ENCODE assay signal across 21 mouse cellular contexts in genomic region chr14:21308349-21308936, GRCm38 (mm10).
DNase-seq lines count a peak whose midpoint lies in the region; ATAC-seq and TF ChIP-seq lines count a peak whose summit lies in the region.
"Had no signal": no experiment of that assay in that cellular context is flagged by ENCODE, and none has a peak within 500 bp of the region (broad histone marks: within the 10 kb centered on the region; RNA-seq: fewer than 3 reads in every experiment).

No protein-coding gene starts in this region.

- ATAC-seq in kidney, embryonic 15.5 days (replicated peaks; ENCODE audit: low FRiP score): peak; percentile 54; the same call in 1 of the 2 replicates
- no peak for ATAC-seq in kidney, embryonic 14.5 days (ENCODE audit: low FRiP score, low TSS enrichment)
- ATAC-seq in lung, embryonic 16.5 days (ENCODE audit: low read depth): peak; percentile 75
- no peak for ATAC-seq in limb, embryonic 15.5 days (ENCODE audit: insufficient number of reproducible peaks, low FRiP score, low TSS enrichment, low read depth)
- ATAC-seq in monocyte, adult 5-6 weeks (replicated peaks; ENCODE audit: insufficient number of reproducible peaks, low FRiP score, low TSS enrichment, poor library complexity, severe bottlenecking): no peak
- ATAC-seq: forebrain, embryonic 14.5 days; intestine, embryonic 16.5 days had no signal

- no peak for TF ChIP-seq CTCF in embryonic fibroblast, embryonic 13.5 days (IDR thresholded peaks at IDR 0.05; ENCODE audit: borderline replicate concordance, insufficient read depth, low read length)

- H3K4me2 ChIP-seq in kidney, embryonic 15.5 days: no peak overlapping the region
- no peak overlapping the region for H3K4me2 ChIP-seq in kidney, embryonic 14.5 days (replicated peaks; ENCODE audit: low read depth, low read length)
- H3K4me2 ChIP-seq in lung, embryonic 16.5 days (ENCODE audit: low read depth, low read length): no peak overlapping the region
- no peak overlapping the region for H3K4me2 ChIP-seq in limb, embryonic 15.5 days
- H3K4me2 ChIP-seq: heart, embryonic 11.5 days; hindbrain, embryonic 14.5 days; liver, embryonic 11.5 days had no signal

- no peaks in the 10 kb centered on the region for H3K36me3 ChIP-seq in kidney, embryonic 15.5 days
- H3K36me3 ChIP-seq in kidney, embryonic 14.5 days (ENCODE audit: control insufficient read depth, insufficient read depth, low read length): no peaks in the 10 kb centered on the region
- no peaks in the 10 kb centered on the region for H3K36me3 ChIP-seq in lung, embryonic 16.5 days (ENCODE audit: control insufficient read depth, insufficient read depth, low read length)
- H3K36me3 ChIP-seq in limb, embryonic 15.5 days: no peaks in the 10 kb centered on the region

- no peaks in the 10 kb centered on the region for H3K9me3 ChIP-seq in kidney, embryonic 15.5 days (replicated peaks)
- H3K9me3 ChIP-seq in kidney, embryonic 14.5 days (ENCODE audit: control insufficient read depth, low read length): no peaks in the 10 kb centered on the region
- H3K9me3 ChIP-seq in lung, embryonic 16.5 days (ENCODE audit: control insufficient read depth, low read length): no peaks in the 10 kb centered on the region
- no peaks in the 10 kb centered on the region for H3K9me3 ChIP-seq in limb, embryonic 15.5 days

- H3K9ac ChIP-seq in kidney, embryonic 15.5 days: no peak overlapping the region
- no peak overlapping the region for H3K9ac ChIP-seq in kidney, embryonic 14.5 days (ENCODE audit: low read depth, low read length)
- no peak overlapping the region for H3K9ac ChIP-seq in lung, embryonic 16.5 days (ENCODE audit: low read length)
- no peak overlapping the region for H3K9ac ChIP-seq in limb, embryonic 15.5 days
- H3K9ac ChIP-seq: hindbrain, embryonic 14.5 days had no signal

- 35% methylated on average over 4 of the region's 4 CpGs for WGBS in kidney, embryonic 15.5 days
- 59% methylated on average over 4 of the region's 4 CpGs for WGBS in kidney, embryonic 14.5 days
- 38% methylated on average over 4 of the region's 4 CpGs for WGBS in lung, embryonic 16.5 days
- 20% methylated on average over 4 of the region's 4 CpGs for WGBS in limb, embryonic 15.5 days

- TF ChIP-seq POLR2A in embryonic fibroblast, embryonic 13.5 days (IDR thresholded peaks at IDR 0.05; ENCODE audit: low read depth, low read length): no peak

- peaks cover 4% of the 10 kb centered on the region; the same call in 1 of the 2 replicates for H3K4me1 ChIP-seq in kidney, embryonic 15.5 days
- peaks cover 5% of the 10 kb centered on the region; the same call in 1 of the 2 replicates for H3K4me1 ChIP-seq in kidney, embryonic 14.5 days (ENCODE audit: control insufficient read depth, insufficient read depth, low read length)
- peaks cover 6% of the 10 kb centered on the region for H3K4me1 ChIP-seq in lung, embryonic 16.5 days (replicated peaks; ENCODE audit: control insufficient read depth, insufficient read depth, low read length)
- H3K4me1 ChIP-seq in embryonic fibroblast, embryonic 13.5 days (ENCODE audit: control insufficient read depth, insufficient read depth, low read length): peaks cover 9% of the 10 kb centered on the region
- peaks cover 9% of the 10 kb centered on the region for H3K4me1 ChIP-seq in limb, embryonic 15.5 days

- H3K27me3 ChIP-seq in kidney, embryonic 15.5 days: no peaks in the 10 kb centered on the region
- H3K27me3 ChIP-seq in kidney, embryonic 14.5 days (ENCODE audit: control insufficient read depth, insufficient read depth, low read length): no peaks in the 10 kb centered on the region
- no peaks in the 10 kb centered on the region for H3K27me3 ChIP-seq in lung, embryonic 16.5 days (ENCODE audit: control insufficient read depth, insufficient read depth, low read depth, low read length)
- H3K27me3 ChIP-seq in limb, embryonic 15.5 days: no peaks in the 10 kb centered on the region

- no peak for DNase-seq in lung, postnatal 14 days
- DNase-seq in left cerebral cortex, adult 11 months (ENCODE audit: low spot score): no peak
- DNase-seq: adrenal gland, adult 8-10 months; cerebellum, postnatal 10 days; heart, postnatal 14 days; layer of hippocampus, adult 9-11 months; midbrain, embryonic 14.5 days; retina, postnatal 1 day; right cerebral cortex, postnatal 4 days had no signal

- H3K4me3 ChIP-seq in kidney, embryonic 15.5 days (replicated peaks): no peak overlapping the region
- H3K4me3 ChIP-seq in kidney, embryonic 14.5 days (ENCODE audit: low read length): no peak overlapping the region
- no peak overlapping the region for H3K4me3 ChIP-seq in lung, embryonic 16.5 days (ENCODE audit: low read length)
- no peak overlapping the region for H3K4me3 ChIP-seq in embryonic fibroblast, embryonic 13.5 days (ENCODE audit: insufficient read depth, low read length)
- no peak overlapping the region for H3K4me3 ChIP-seq in limb, embryonic 15.5 days

- H3K27ac ChIP-seq in kidney, embryonic 15.5 days: no peak overlapping the region
- no peak overlapping the region for H3K27ac ChIP-seq in kidney, embryonic 14.5 days (ENCODE audit: low read depth, low read length)
- H3K27ac ChIP-seq in lung, embryonic 16.5 days (ENCODE audit: low read length): peak overlapping the region; percentile 52
- H3K27ac ChIP-seq in embryonic fibroblast, embryonic 13.5 days (ENCODE audit: insufficient read depth, low read length): peak overlapping the region; percentile 88
- H3K27ac ChIP-seq in limb, embryonic 15.5 days: peak overlapping the region; percentile 17; the same call in 1 of the 2 replicates
- H3K27ac ChIP-seq: hindbrain, embryonic 14.5 days; macrophage had no signal

Comparison
In these comparisons a context has a peak if more than half of its experiments do, and no peak if none do; other contexts are left out.
1. ATAC-seq: peak in kidney, embryonic 15.5 days (single experiment) and lung, embryonic 16.5 days (single experiment); none in kidney, embryonic 14.5 days (single experiment), limb, embryonic 15.5 days (single experiment) and monocyte, adult 5-6 weeks (single experiment).
2. H3K27ac ChIP-seq: peak in lung, embryonic 16.5 days (single experiment), embryonic fibroblast, embryonic 13.5 days (single experiment) and limb, embryonic 15.5 days (single experiment); none in kidney, embryonic 15.5 days (single experiment) and kidney, embryonic 14.5 days (single experiment).